Mouse (Mus musculus) hindlimb bud, embryonic 11.5 days (tissue): Measurements from ENCODE around the gene Gm21671.
"Not testable (repeated sequence)": the region's sequence is repeated elsewhere in the genome, so short reads cannot be mapped to it uniquely, and the experiment has no call there.

Experiments used
- DNase-seq: peaks from one replicate; pipeline ENCODE4 v3.0.0-alpha.2; 2012; ENCODE audit warnings: low read depth, low spot score; ENCODE audit errors: extremely low spot score

Gene Gm21671

DNA sequence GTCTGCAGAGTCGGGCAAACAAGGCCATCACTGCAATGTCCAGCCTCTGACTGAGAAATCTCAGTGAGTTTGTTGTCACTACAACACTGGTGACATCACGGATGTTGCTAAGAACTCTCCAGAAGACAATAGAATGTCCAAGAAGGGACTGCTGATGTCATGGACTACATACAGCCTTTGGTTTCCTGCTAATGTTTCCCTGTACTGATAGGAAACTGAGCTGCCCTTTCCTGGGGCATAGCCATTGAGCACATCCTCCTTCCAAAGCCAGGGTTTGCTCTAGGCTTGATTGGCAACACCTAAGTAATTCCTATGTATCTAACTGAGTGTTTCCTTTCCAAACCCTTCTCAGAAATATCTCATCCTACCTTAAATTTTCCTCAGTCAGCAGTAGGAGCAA is at the start of gene Gm21671:
Gene Gm21671 (minus strand): TSS at position 101 of the 400 bp plus-strand sequence.
- DNase-seq: not testable (repeated sequence)

DNA sequence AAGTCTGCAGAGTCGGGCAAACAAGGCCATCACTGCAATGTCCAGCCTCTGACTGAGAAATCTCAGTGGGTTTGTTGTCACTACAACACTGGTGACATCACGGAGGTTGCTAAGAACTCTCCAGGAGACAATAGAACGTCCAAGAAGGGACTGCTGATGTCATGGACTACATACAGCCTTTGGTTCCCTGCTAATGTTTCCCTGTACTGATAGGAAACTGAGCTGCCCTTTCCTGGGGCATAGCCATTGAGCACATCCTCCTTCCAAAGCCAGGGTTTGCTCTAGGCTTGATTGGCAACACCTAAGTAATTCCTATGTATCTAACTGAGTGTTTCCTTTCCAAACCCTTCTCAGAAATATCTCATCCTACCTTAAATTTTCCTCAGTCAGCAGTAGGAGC is 34.3 kb upstream of the Gm21671 start, which contains the start of gene Gm21698:
Gene Gm21698 (minus strand): TSS at position 101 of the 400 bp plus-strand sequence.
- not testable (repeated sequence) for DNase-seq

DNA sequence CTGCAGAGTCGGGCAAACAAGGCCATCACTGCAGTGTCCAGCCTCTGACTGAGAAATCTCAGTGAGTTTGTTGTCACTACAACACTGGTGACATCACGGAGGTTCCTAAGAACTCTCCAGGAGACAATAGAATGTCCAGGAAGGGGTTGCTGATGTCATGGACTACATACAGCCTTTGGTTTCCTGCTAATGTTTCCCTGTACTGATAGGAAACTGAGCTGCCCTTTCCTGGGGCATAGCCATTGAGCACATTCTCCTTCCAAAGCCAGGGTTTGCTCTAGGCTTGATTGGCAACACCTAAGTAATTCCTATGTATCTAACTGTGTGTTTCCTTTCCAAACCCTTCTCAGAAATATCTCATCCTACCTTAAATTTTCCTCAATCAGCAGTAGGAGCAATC is 18.3 kb upstream of the Gm21671 start, which contains the start of gene Gm21680:
Gene Gm21680 (minus strand): TSS at position 101 of the 400 bp plus-strand sequence.
- DNase-seq: not testable (repeated sequence)

DNA sequence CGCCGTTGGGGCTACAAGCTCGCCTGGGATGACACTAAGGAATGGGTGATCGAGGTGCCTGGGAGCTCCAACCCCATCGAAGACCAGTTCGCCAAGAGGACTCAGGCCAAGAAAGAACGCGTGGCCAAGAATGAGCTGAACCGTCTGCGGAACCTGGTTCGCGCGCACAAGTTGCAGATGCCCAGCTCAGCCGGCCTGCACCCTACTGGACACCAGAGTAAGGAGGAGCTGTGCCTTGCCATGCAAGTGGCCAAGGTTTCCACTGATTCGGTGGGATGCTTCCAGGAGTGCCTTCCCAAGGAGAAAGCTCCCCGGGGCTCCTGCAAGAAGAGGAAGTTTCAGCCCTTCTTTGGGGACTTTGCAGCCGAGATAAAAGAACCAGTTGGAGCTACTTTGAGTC is 2.8 kb upstream of the Gm21671 start:
- not testable (repeated sequence) for DNase-seq

DNA sequence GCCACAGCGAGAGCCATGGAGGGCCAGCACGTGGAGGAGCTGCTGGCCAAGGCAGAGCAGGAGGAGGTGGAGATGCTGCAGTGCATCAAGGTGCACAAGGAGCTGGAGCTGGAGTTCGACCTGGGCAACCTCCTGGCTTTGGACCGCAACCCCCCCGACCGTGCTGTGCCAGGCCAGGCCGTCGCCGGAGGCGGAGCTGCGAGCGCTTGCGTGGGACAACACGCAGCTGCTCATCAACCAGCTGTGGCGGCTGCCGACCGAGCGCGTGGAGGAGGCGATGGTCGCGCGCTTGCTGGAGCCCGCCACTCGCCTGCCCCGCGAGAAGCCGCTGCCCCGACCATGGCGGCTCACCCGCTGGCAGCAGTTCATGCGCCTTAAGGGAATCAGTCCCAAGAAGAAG is 2.4 kb upstream of the Gm21671 start:
- DNase-seq: not testable (repeated sequence)

DNA sequence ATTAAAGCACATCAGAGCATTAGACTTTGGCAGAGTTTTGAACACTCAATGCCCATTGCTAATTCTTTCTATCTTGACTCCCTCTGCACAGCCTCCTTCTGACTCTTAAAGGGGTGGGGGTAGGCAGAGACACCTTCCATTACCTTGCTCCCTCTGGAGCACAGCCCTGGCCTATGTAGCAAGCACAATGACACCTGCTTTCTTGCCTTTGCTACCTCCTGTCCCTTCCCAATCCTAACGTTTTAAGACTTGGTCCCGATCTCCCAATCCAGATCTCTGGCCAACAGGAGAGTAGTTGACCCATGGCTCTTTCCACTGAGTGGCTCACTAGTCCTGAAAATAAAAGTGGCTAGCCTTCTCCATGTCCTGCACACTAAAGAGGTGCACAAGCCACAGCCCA is 8.8 kb downstream of the Gm21671 start:
- DNase-seq: not testable (repeated sequence)

DNA sequence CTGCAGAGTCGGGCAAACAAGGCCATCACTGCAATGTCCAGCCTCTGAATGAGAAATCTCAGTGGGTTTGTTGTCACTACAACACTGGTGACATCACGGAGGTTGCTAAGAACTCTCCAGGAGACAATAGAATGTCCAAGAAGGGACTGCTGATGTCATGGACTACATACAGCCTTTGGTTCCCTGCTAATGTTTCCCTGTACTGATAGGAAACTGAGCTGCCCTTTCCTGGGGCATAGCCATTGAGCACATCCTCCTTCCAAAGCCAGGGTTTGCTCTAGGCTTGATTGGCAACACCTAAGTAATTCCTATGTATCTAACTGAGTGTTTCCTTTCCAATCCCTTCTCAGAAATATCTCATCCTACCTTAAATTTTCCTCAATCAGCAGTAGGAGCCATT is 11.9 kb downstream of the Gm21671 start, which contains the start of gene Gm21663:
Gene Gm21663 (minus strand): TSS at position 101 of the 400 bp plus-strand sequence.
- not testable (repeated sequence) for DNase-seq
